Mouse (Mus musculus): ENCODE measurements at regions not wholly inside any gene's neighbourhood (a gene's known extent, or its start where the extent isn't known, plus 50 kb on each side); places are given as distances from the start of the nearest gene placed in this dataset.
"Not testable (repeated sequence)": the region's sequence is repeated elsewhere in the genome, so short reads cannot be mapped to it uniquely, and the experiment has no call there.

DNA sequence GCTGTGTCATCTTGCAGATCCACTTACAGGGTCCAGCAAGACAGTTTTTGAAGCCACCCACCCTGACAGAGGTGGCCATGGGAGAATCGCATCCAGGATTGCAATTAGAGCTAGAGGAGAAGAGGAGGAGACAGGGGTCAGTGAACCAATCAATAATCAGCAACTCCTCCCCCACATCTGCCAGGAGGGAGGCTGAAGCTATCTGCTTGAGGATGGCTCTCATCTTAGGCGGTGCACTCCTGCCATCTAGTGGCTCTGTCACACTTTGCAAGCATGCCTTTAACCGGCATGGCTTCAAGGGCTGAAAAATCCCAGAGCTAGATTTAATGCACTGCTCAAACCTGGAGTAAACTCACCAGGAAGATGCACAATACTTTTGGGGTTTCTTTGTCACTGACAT is 1425.9 kb upstream of the Gm7489 start:
- ATAC-seq: no peak
- H3K27me3 ChIP-seq (replicated peaks; ENCODE audit: control insufficient read depth, insufficient read depth, low read length): no peaks in the 10 kb centered on the region
- H3K4me3 ChIP-seq (ENCODE audit: low read depth, low read length): no peak overlapping the region
- no peak overlapping the region for H3K4me2 ChIP-seq (replicated peaks; ENCODE audit: low read depth)
- no peaks in the 10 kb centered on the region for H3K9me3 ChIP-seq (ENCODE audit: control insufficient read depth)
- TF ChIP-seq CTCF (IDR thresholded peaks at IDR 0.05; ENCODE audit: low read depth): peak; percentile 93
- 3% methylated on average over 3 of the region's 3 CpGs for WGBS
- no peaks in the 10 kb centered on the region for H3K4me1 ChIP-seq (replicated peaks; ENCODE audit: control insufficient read depth, insufficient read depth, low read length)
- no peak overlapping the region for H3K9ac ChIP-seq (ENCODE audit: low read depth, low read length)
- no peaks in the 10 kb centered on the region for H3K36me3 ChIP-seq (ENCODE audit: control insufficient read depth, insufficient read depth)
- no peak overlapping the region for H3K27ac ChIP-seq (ENCODE audit: low read depth, low read length)

GRCm38 (mm10) chr15:52459315-52459714 is 1425.4 kb upstream of the Gm7489 start:
- Histone ChIP-seq H3K4me2 (replicated peaks; ENCODE audit: low read depth) (no peak overlapping the region), H3K9me3 (ENCODE audit: control insufficient read depth) (no peaks in the 10 kb centered on the region)
- WGBS: 78% methylated on average over 1 of the region's 1 CpGs

DNA sequence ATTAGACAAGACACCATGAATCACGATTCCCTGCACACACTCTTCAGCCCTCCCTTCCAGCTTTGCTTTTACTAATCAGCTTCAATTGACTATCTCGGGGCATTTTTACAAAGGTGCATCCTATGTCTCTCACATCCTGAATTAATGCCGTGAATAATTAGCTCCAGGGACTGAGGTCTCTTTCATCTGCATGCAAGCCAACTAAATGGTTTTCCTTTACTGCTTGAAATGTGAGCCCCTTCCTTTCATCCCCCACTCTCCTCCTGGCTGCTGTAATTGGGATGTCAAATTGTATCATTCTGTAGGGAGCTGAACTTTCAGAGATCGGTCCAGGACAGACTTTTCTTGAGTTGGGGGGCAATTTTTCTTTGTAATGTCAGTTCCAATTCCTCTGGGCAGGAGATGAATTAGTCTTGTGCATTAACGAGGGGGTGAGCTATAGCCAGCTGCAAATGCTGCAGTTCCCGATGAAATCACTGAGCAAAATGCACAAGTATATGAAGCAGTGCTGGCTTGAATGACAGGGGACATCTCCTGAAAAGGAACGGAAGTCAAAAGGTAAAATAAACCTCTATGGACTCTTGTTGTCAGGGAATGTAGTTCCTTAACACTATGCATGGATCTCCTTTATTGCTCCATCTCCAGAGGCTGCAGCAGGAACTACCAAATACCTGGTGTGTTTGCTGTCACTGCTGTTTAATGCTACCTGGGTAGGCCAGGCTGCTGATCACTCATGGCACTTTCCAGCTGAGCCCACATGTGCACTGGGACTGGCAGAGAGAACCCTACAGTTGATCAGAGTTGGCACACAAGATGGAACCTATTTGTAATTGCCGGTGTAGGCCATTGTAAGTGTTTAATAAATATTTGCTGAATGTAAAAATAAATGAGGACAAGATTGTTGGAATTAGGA is 1420.2 kb upstream of the Gm7489 start:
- H3K36me3 ChIP-seq (ENCODE audit: control insufficient read depth, insufficient read depth): no peaks in the 10 kb centered on the region
- H3K27ac ChIP-seq (ENCODE audit: low read depth, low read length): no peak overlapping the region
- no peak overlapping the region for H3K4me3 ChIP-seq (ENCODE audit: low read depth, low read length)
- H3K4me2 ChIP-seq (replicated peaks; ENCODE audit: low read depth): no peak overlapping the region
- no peak for ATAC-seq
- TF ChIP-seq CTCF (IDR thresholded peaks at IDR 0.05; ENCODE audit: low read depth): no peak
- H3K9ac ChIP-seq (ENCODE audit: low read depth, low read length): no peak overlapping the region
- H3K9me3 ChIP-seq (ENCODE audit: control insufficient read depth): no peaks in the 10 kb centered on the region
- H3K4me1 ChIP-seq (replicated peaks; ENCODE audit: control insufficient read depth, insufficient read depth, low read length): no peaks in the 10 kb centered on the region
- H3K27me3 ChIP-seq (replicated peaks; ENCODE audit: control insufficient read depth, insufficient read depth, low read length): no peaks in the 10 kb centered on the region
- 53% methylated on average over 8 of the region's 8 CpGs for WGBS

More at GRCm38 (mm10) chr15:52459315-52459714, 1425.4 kb upstream of the Gm7489 start:
- TF ChIP-seq CTCF (IDR thresholded peaks at IDR 0.05; ENCODE audit: low read depth): no peak
- Histone ChIP-seq H3K27me3 (replicated peaks; ENCODE audit: control insufficient read depth, insufficient read depth, low read length) (no peaks in the 10 kb centered on the region), H3K36me3 (ENCODE audit: control insufficient read depth, insufficient read depth) (no peaks in the 10 kb centered on the region), H3K9ac (ENCODE audit: low read depth, low read length) (no peak overlapping the region), H3K4me3 (ENCODE audit: low read depth, low read length) (no peak overlapping the region), H3K27ac (ENCODE audit: low read depth, low read length) (no peak overlapping the region), H3K4me1 (replicated peaks; ENCODE audit: control insufficient read depth, insufficient read depth, low read length) (no peaks in the 10 kb centered on the region)
- no peak for ATAC-seq

GRCm38 (mm10) chr15:52478124-52478523 is 1406.6 kb upstream of the Gm7489 start:
- H3K9ac ChIP-seq (ENCODE audit: low read depth, low read length); H3K27ac ChIP-seq (ENCODE audit: low read depth, low read length); H3K4me2 ChIP-seq (replicated peaks; ENCODE audit: low read depth); H3K36me3 ChIP-seq (ENCODE audit: control insufficient read depth, insufficient read depth); H3K4me3 ChIP-seq (ENCODE audit: low read depth, low read length); ATAC-seq; H3K27me3 ChIP-seq (replicated peaks; ENCODE audit: control insufficient read depth, insufficient read depth, low read length); H3K9me3 ChIP-seq (ENCODE audit: control insufficient read depth); H3K4me1 ChIP-seq (replicated peaks; ENCODE audit: control insufficient read depth, insufficient read depth, low read length): not testable (repeated sequence)
- 89% methylated on average over 16 of the region's 20 CpGs for WGBS

- Histone ChIP-seq H3K27ac (ENCODE audit: low read depth, low read length) (no peak overlapping the region), H3K4me3 (ENCODE audit: low read depth, low read length) (no peak overlapping the region), H3K36me3 (ENCODE audit: control insufficient read depth, insufficient read depth) (no peaks in the 10 kb centered on the region), H3K4me1 (replicated peaks; ENCODE audit: control insufficient read depth, insufficient read depth, low read length) (no peaks in the 10 kb centered on the region), H3K27me3 (replicated peaks; ENCODE audit: control insufficient read depth, insufficient read depth, low read length) (no peaks in the 10 kb centered on the region), H3K4me2 (replicated peaks; ENCODE audit: low read depth) (no peak overlapping the region), H3K9ac (ENCODE audit: low read depth, low read length) (no peak overlapping the region), H3K9me3 (ENCODE audit: control insufficient read depth) (no peaks in the 10 kb centered on the region)
- no peak for ATAC-seq
- WGBS: 64% methylated on average over 3 of the region's 3 CpGs
- TF ChIP-seq CTCF (IDR thresholded peaks at IDR 0.05; ENCODE audit: low read depth): no peak
Observed at GRCm38 (mm10) chr15:52480834-52481233, 1403.9 kb upstream of the Gm7489 start.

- Histone ChIP-seq H3K27ac (ENCODE audit: low read depth, low read length) (no peak overlapping the region), H3K27me3 (replicated peaks; ENCODE audit: control insufficient read depth, insufficient read depth, low read length) (no peaks in the 10 kb centered on the region), H3K9me3 (ENCODE audit: control insufficient read depth) (no peaks in the 10 kb centered on the region), H3K4me2 (replicated peaks; ENCODE audit: low read depth) (no peak overlapping the region), H3K4me1 (replicated peaks; ENCODE audit: control insufficient read depth, insufficient read depth, low read length) (no peaks in the 10 kb centered on the region), H3K36me3 (ENCODE audit: control insufficient read depth, insufficient read depth) (no peaks in the 10 kb centered on the region), H3K9ac (ENCODE audit: low read depth, low read length) (no peak overlapping the region), H3K4me3 (ENCODE audit: low read depth, low read length) (no peak overlapping the region)
- ATAC-seq: no peak
- 63% methylated on average over 5 of the region's 5 CpGs for WGBS
- no peak for TF ChIP-seq CTCF (IDR thresholded peaks at IDR 0.05; ENCODE audit: low read depth)
Observed at GRCm38 (mm10) chr15:52483598-52484165, 1401.0 kb upstream of the Gm7489 start.
